21 mouse cellular contexts compared by ENCODE assay signal in the genomic region with DNA sequence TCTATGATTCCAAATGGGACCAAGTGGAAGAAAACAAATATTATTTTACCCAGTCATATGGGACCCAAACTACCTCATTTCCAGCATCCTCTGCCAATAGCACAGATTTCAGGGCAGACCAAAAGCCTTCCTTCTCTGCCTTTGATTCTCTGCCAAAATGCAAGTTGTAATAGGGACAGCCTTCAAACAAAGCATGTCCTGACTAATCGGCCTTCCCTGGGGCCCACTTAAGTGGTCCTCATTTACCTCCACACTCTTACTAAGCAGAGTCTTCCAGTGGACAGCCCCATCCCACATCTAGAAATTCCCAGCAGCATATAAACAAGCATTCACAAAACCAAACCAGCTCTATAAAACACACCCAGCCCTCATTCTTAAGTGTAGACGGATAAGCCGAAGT. TPM values are rescaled to one million over a fixed set of nuclear protein-coding genes. Genes with fewer than 3 reads are reported as not detected.
"Had no signal": no experiment of that assay in that cellular context is flagged by ENCODE, and none has a peak within 500 bp of the region (broad histone marks: within the 10 kb centered on the region; RNA-seq: fewer than 3 reads in every experiment).

No protein-coding gene starts in this region.

- H3K9ac ChIP-seq: kidney, embryonic 15.5 days; limb, embryonic 12.5 days; liver, embryonic 15.5 days; midbrain, embryonic 15.5 days; neural tube, embryonic 12.5 days had no signal

- DNase-seq: kidney, postnatal 14 days; lung, adult 2 months; lung, postnatal 10 days; right cerebral cortex, postnatal 4 days; spleen, adult 18-20 months; thymus, adult 18-20 months; thymus, postnatal 14 days had no signal

- H3K4me2 ChIP-seq: kidney, embryonic 15.5 days; limb, embryonic 12.5 days; liver, embryonic 11.5 days; liver, embryonic 15.5 days; midbrain, embryonic 11.5 days; midbrain, embryonic 15.5 days; neural tube, embryonic 12.5 days had no signal

- H3K27me3 ChIP-seq: kidney, embryonic 15.5 days; limb, embryonic 12.5 days; liver, embryonic 15.5 days; midbrain, embryonic 15.5 days; neural tube, embryonic 12.5 days had no signal

- H3K9me3 ChIP-seq: kidney, embryonic 15.5 days; liver, embryonic 15.5 days; midbrain, embryonic 15.5 days had no signal

- ATAC-seq: midbrain, embryonic 15.5 days had no signal

- H3K4me3 ChIP-seq: kidney, embryonic 15.5 days; limb, embryonic 12.5 days; liver, embryonic 15.5 days; megakaryocyte, embryonic 14.5 days; midbrain, embryonic 15.5 days; neural tube, embryonic 12.5 days had no signal

- H3K36me3 ChIP-seq: kidney, embryonic 15.5 days; limb, embryonic 12.5 days; liver, embryonic 15.5 days; midbrain, embryonic 15.5 days; neural tube, embryonic 12.5 days had no signal

- H3K27ac ChIP-seq: kidney, embryonic 15.5 days; limb, embryonic 12.5 days; liver, embryonic 15.5 days; macrophage; midbrain, embryonic 15.5 days; neural tube, embryonic 12.5 days had no signal

- H3K4me1 ChIP-seq: limb, embryonic 12.5 days; neural tube, embryonic 12.5 days had no signal

RNA-seq across cellular contexts. Expression of a gene that starts 6.6 kb away (rescaled TPM):
- total RNA-seq: layer of hippocampus, postnatal 25 days; left cerebral cortex, adult 8-10 months; left cerebral cortex, postnatal 25 days; monocyte, adult 5-6 weeks had no signal
- polyA plus RNA-seq: limb, embryonic 12.5 days; liver, embryonic 11.5 days; liver, embryonic 15.5 days; macrophage; midbrain, embryonic 11.5 days; midbrain, embryonic 15.5 days; neural tube, embryonic 12.5 days; stomach, embryonic 14.5 days had no signal

RNA-seq across cellular contexts. Expression of a gene that starts 37.1 kb away (rescaled TPM):
- total RNA-seq: monocyte, adult 5-6 weeks had no signal
- polyA plus RNA-seq: liver, embryonic 11.5 days had no signal
